Mouse (Mus musculus): Measurements from ENCODE around the gene Josd1. TPM values are rescaled to one million over a fixed set of nuclear protein-coding genes. Genes with fewer than 3 reads are reported as not detected.
"Not testable (repeated sequence)": the region's sequence is repeated elsewhere in the genome, so short reads cannot be mapped to it uniquely, and the experiment has no call there.

Josd1 gene
- polyA plus RNA-seq, 1 experiment from 2014 or later = 22.3 TPM

GRCm38 (mm10) chr15:79677936-79678335, 9.8 kb downstream of the Josd1 start:
- H3K4me2 ChIP-seq (ENCODE audit: low read depth, low read length) = no peak overlapping the region
- no peaks in the 10 kb centered on the region for H3K9me3 ChIP-seq (replicated peaks; ENCODE audit: control insufficient read depth, low read length)
- H3K4me1 ChIP-seq (ENCODE audit: control insufficient read depth, insufficient read depth, low read length) = peaks cover 23% of the 10 kb centered on the region
- no peak overlapping the region for H3K27ac ChIP-seq (ENCODE audit: low read length)
- H3K36me3 ChIP-seq (ENCODE audit: control insufficient read depth, insufficient read depth) = peaks cover 32% of the 10 kb centered on the region
- no peak overlapping the region for H3K9ac ChIP-seq (ENCODE audit: low read length)
- WGBS = 84% methylated on average over 2 of the region's 2 CpGs
- H3K4me3 ChIP-seq (ENCODE audit: low read length) = no peak overlapping the region
- no peak for ATAC-seq (replicated peaks; ENCODE audit: extremely low read depth, insufficient read depth, low FRiP score)
- H3K27me3 ChIP-seq (ENCODE audit: control insufficient read depth, insufficient read depth, low read length) = no peaks in the 10 kb centered on the region

DNA sequence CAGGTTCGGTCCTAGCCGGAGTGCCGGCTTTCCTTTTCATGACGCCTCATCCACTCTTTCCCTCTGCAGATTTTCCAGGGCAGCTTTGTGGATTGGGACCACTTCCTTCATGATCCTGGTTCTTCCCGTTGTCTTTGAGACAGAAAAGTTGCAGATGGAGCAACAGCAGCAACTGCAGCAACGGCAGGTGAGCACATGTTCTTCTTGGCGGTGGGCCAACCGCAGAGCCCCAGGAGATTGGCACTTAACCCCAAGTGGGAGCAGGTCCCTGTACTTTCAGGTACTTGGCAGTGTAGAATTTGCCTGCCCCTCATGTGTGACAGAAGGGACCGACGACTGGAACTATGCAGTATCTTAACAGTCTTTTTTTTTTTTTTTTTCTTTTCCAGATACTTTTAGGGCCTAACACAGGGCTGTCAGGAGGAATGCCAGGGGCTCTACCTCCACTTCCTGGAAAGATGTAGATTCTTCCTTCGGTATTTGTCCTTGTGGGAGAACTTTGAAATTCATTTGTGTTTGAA, 15.8 kb downstream of the Josd1 start:
- Histone ChIP-seq H3K4me1 (ENCODE audit: control insufficient read depth, insufficient read depth, low read length) (peaks cover 13% of the 10 kb centered on the region), H3K36me3 (ENCODE audit: control insufficient read depth, insufficient read depth) (peaks cover 36% of the 10 kb centered on the region), H3K4me3 (ENCODE audit: low read length) (peak overlapping the region; percentile 94), H3K4me2 (ENCODE audit: low read depth, low read length) (peak overlapping the region; percentile 71)
- WGBS = 67% methylated on average over 11 of the region's 11 CpGs
- not testable (repeated sequence) for H3K9ac ChIP-seq (ENCODE audit: low read length); ATAC-seq (replicated peaks; ENCODE audit: extremely low read depth, insufficient read depth, low FRiP score); H3K27ac ChIP-seq (ENCODE audit: low read length); H3K9me3 ChIP-seq (replicated peaks; ENCODE audit: control insufficient read depth, low read length); H3K27me3 ChIP-seq (ENCODE audit: control insufficient read depth, insufficient read depth, low read length)

GRCm38 (mm10) chr15:79670972-79671299, 16.8 kb downstream of the Josd1 start:
- ATAC-seq (replicated peaks; ENCODE audit: extremely low read depth, insufficient read depth, low FRiP score) = 0 out of 2 replicates have a peak, but pooled peaks have one; percentile 5
- under 1% methylated on average over 35 of the region's 37 CpGs for WGBS
- H3K36me3 ChIP-seq (ENCODE audit: control insufficient read depth, insufficient read depth) = peaks cover 28% of the 10 kb centered on the region
- H3K27ac ChIP-seq (ENCODE audit: low read length) = peak overlapping the region; percentile 58
- H3K27me3 ChIP-seq (ENCODE audit: control insufficient read depth, insufficient read depth, low read length) = no peaks in the 10 kb centered on the region
- no peaks in the 10 kb centered on the region for H3K9me3 ChIP-seq (replicated peaks; ENCODE audit: control insufficient read depth, low read length)
- H3K4me2 ChIP-seq (ENCODE audit: low read depth, low read length) = peak overlapping the region; percentile 71
- peaks cover 21% of the 10 kb centered on the region for H3K4me1 ChIP-seq (ENCODE audit: control insufficient read depth, insufficient read depth, low read length)
- peak overlapping the region; percentile 94 for H3K4me3 ChIP-seq (ENCODE audit: low read length)
- H3K9ac ChIP-seq (ENCODE audit: low read length) = peak overlapping the region; percentile 95

GRCm38 (mm10) chr15:79670249-79670971, 17.3 kb downstream of the Josd1 start, which contains the start of gene Tomm22:
TSS of gene Tomm22 (plus strand) at chr15:79670861.
- ATAC-seq (replicated peaks; ENCODE audit: extremely low read depth, insufficient read depth, low FRiP score) = peak; percentile 94

GRCm38 (mm10) chr15:79669195-79669594, 18.5 kb downstream of the Josd1 start:
- Histone ChIP-seq H3K36me3 (ENCODE audit: control insufficient read depth, insufficient read depth) (peaks cover 13% of the 10 kb centered on the region), H3K27ac (ENCODE audit: low read length) (0 out of 2 replicates have a peak overlapping the region, but pooled peaks have one; percentile 30), H3K4me3 (ENCODE audit: low read length) (no peak overlapping the region), H3K9me3 (replicated peaks; ENCODE audit: control insufficient read depth, low read length) (no peaks in the 10 kb centered on the region), H3K4me1 (ENCODE audit: control insufficient read depth, insufficient read depth, low read length) (peaks cover 23% of the 10 kb centered on the region), H3K4me2 (ENCODE audit: low read depth, low read length) (no peak overlapping the region), H3K9ac (ENCODE audit: low read length) (peak overlapping the region; percentile 36; the same call in 1 of the 2 replicates), H3K27me3 (ENCODE audit: control insufficient read depth, insufficient read depth, low read length) (no peaks in the 10 kb centered on the region)
- WGBS = 58% methylated on average over 10 of the region's 10 CpGs
- ATAC-seq (replicated peaks; ENCODE audit: extremely low read depth, insufficient read depth, low FRiP score) = no peak

More at GRCm38 (mm10) chr15:79670249-79670971, 17.3 kb downstream of the Josd1 start, which contains the start of gene Tomm22:
- H3K4me3 ChIP-seq (ENCODE audit: low read length) = peak within 1 kb of the TSS; percentile 94
- no peaks in the 10 kb centered on the region for H3K27me3 ChIP-seq (ENCODE audit: control insufficient read depth, insufficient read depth, low read length)
- H3K9me3 ChIP-seq (replicated peaks; ENCODE audit: control insufficient read depth, low read length) = no peaks in the 10 kb centered on the region
- 17% methylated on average over 32 of the region's 33 CpGs for WGBS
- H3K4me2 ChIP-seq (ENCODE audit: low read depth, low read length) = peak within 1 kb of the TSS; percentile 71
- H3K27ac ChIP-seq (ENCODE audit: low read length) = peak within 1 kb of the TSS; percentile 58
- peak within 1 kb of the TSS; percentile 95 for H3K9ac ChIP-seq (ENCODE audit: low read length)
- H3K36me3 ChIP-seq (ENCODE audit: control insufficient read depth, insufficient read depth) = peaks cover 25% of the 10 kb centered on the region
- H3K4me1 ChIP-seq (ENCODE audit: control insufficient read depth, insufficient read depth, low read length) = peaks cover 23% of the 10 kb centered on the region

DNA sequence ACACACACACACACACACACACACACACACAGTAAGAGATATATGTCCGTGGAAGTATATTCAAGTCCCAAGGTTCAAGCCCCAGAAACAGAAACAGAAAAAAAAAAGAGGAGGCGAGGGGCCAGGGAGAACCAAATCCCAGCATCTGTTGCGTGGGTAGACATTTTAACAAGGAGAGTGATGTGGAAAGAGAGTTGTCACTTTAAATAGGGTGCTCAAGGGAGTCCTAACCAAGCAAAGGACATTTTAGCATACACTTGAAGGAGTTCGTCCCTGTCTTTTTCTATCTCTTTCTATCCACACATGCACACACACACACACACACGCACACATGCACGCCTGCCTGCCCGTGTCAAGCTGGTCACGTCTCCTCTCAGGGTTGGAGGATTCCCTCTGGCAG, 23.1 kb downstream of the Josd1 start:
- Histone ChIP-seq H3K4me1 (ENCODE audit: control insufficient read depth, insufficient read depth, low read length) (peaks cover 21% of the 10 kb centered on the region), H3K9ac (ENCODE audit: low read length) (no peak overlapping the region), H3K36me3 (ENCODE audit: control insufficient read depth, insufficient read depth) (peaks cover 13% of the 10 kb centered on the region), H3K4me3 (ENCODE audit: low read length) (no peak overlapping the region), H3K27ac (ENCODE audit: low read length) (no peak overlapping the region), H3K27me3 (ENCODE audit: control insufficient read depth, insufficient read depth, low read length) (no peaks in the 10 kb centered on the region), H3K9me3 (replicated peaks; ENCODE audit: control insufficient read depth, low read length) (peaks cover 4% of the 10 kb centered on the region; the same call in 1 of the 2 replicates), H3K4me2 (ENCODE audit: low read depth, low read length) (no peak overlapping the region)
- ATAC-seq (replicated peaks; ENCODE audit: extremely low read depth, insufficient read depth, low FRiP score) = no peak
- WGBS = 92% methylated on average over 8 of the region's 8 CpGs

- H3K27me3 ChIP-seq (ENCODE audit: control insufficient read depth, insufficient read depth, low read length) = no peaks in the 10 kb centered on the region
- no peak overlapping the region for H3K27ac ChIP-seq (ENCODE audit: low read length)
- no peak overlapping the region for H3K9ac ChIP-seq (ENCODE audit: low read length)
- peaks cover 17% of the 10 kb centered on the region for H3K4me1 ChIP-seq (ENCODE audit: control insufficient read depth, insufficient read depth, low read length)
- 67% methylated on average over 4 of the region's 4 CpGs for WGBS
- H3K4me2 ChIP-seq (ENCODE audit: low read depth, low read length) = no peak overlapping the region
- H3K4me3 ChIP-seq (ENCODE audit: low read length) = no peak overlapping the region
- H3K9me3 ChIP-seq (replicated peaks; ENCODE audit: control insufficient read depth, low read length) = peaks cover 4% of the 10 kb centered on the region; the same call in 1 of the 2 replicates
- H3K36me3 ChIP-seq (ENCODE audit: control insufficient read depth, insufficient read depth) = peaks cover 9% of the 10 kb centered on the region; the same call in 1 of the 2 replicates
- ATAC-seq (replicated peaks; ENCODE audit: extremely low read depth, insufficient read depth, low FRiP score) = no peak
Measured at GRCm38 (mm10) chr15:79661852-79662251, 25.9 kb downstream of the Josd1 start.

- Histone ChIP-seq H3K4me3 (ENCODE audit: low read length) (peak within 1 kb of the TSS; percentile 85), H3K4me1 (ENCODE audit: control insufficient read depth, insufficient read depth, low read length) (peaks cover 7% of the 10 kb centered on the region; the same call in 1 of the 2 replicates), H3K27me3 (ENCODE audit: control insufficient read depth, insufficient read depth, low read length) (no peaks in the 10 kb centered on the region), H3K9ac (ENCODE audit: low read length) (peak within 1 kb of the TSS; percentile 91), H3K4me2 (ENCODE audit: low read depth, low read length) (peak within 1 kb of the TSS; percentile 87), H3K36me3 (ENCODE audit: control insufficient read depth, insufficient read depth) (peaks cover 9% of the 10 kb centered on the region; the same call in 1 of the 2 replicates), H3K27ac (ENCODE audit: low read length) (peak within 1 kb of the TSS; percentile 94), H3K9me3 (replicated peaks; ENCODE audit: control insufficient read depth, low read length) (peaks cover 4% of the 10 kb centered on the region; the same call in 1 of the 2 replicates)
- ATAC-seq (replicated peaks; ENCODE audit: extremely low read depth, insufficient read depth, low FRiP score) = peak; percentile 81
- under 1% methylated on average over 55 of the region's 55 CpGs for WGBS
Measured at GRCm38 (mm10) chr15:79658531-79659375, 29.0 kb downstream of the Josd1 start, which contains the start of the genes Fam227a and Cby1. TSS of gene Fam227a (minus strand) at chr15:79658956. TSS of gene Cby1 (plus strand) at chr15:79659199.

Data from heart, embryonic 16.5 days (tissue).